Mouse (Mus musculus): ENCODE data around the gene Snn.
A peak's percentile ranks its signal among the peaks of the same experiment; 100 is the strongest.
"Not testable (repeated sequence)": the region's sequence is repeated elsewhere in the genome, so short reads cannot be mapped to it uniquely, and the experiment has no call there.

Gene Snn

DNA sequence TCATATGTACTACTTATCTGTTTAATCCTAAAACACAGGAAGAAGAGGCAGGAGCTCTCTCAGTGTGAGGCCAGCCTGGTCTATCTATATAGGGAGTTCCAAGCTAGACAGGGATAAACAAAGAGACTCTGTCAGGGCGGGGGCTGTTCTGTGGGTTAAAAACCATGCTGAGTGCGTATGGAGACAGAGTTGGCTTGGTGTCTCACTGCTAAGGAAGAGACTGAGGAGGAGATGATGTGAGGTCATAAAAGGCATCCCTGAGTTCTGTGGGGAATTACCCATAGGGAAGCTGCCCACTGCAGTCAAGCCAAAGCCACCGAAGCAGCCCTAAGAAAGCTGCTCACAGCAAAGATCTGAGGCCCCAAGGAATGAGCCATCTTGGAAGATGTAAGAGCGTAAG, at the start of gene Snn:
Snn (plus strand) TSS at position 301 of the 400 bp plus-strand sequence.
- DNase-seq (ENCODE audit: low spot score), result no peak

DNA sequence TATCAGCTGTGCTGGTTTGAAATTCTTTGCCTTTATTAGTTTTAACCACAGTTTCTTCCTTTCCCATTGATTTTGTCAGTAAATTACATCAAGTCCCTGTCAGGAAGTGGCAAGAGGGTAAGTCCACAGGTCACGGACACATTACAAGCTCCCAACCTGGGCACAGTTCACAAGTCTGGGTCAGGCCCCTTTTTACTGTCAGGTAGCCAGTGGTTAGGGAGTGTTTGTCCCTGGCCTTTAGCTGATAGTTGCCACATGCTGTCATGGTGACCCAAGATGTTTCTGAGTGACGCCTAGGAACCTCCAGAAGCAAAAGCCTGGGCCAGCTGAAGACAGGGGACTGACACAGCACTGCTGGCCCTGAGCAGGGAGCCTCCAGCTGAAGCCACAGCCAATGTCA, 49.5 kb upstream of the Snn start:
- no peak for DNase-seq (ENCODE audit: low spot score)

DNA sequence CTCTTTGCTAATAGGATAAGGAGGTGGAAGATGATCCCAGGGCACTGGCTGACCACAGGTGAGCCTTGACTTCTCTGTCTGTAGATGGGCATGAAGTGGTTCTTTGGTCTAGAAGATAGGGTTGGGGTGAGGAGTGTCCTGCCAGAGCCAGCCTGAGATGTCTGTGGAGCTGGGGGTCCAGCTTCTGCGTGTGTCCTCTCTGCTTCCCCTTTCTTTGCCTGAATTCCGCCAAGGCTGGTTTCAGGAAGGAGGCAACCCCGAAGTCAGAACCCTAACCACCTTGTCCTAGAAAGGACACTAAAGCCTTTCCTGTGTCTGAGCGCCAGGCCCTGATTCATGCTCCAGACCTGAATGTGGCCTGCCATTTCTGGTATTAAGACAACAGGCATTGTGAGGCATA, 48.8 kb upstream of the Snn start:
- DNase-seq (ENCODE audit: low spot score), result no peak

DNA sequence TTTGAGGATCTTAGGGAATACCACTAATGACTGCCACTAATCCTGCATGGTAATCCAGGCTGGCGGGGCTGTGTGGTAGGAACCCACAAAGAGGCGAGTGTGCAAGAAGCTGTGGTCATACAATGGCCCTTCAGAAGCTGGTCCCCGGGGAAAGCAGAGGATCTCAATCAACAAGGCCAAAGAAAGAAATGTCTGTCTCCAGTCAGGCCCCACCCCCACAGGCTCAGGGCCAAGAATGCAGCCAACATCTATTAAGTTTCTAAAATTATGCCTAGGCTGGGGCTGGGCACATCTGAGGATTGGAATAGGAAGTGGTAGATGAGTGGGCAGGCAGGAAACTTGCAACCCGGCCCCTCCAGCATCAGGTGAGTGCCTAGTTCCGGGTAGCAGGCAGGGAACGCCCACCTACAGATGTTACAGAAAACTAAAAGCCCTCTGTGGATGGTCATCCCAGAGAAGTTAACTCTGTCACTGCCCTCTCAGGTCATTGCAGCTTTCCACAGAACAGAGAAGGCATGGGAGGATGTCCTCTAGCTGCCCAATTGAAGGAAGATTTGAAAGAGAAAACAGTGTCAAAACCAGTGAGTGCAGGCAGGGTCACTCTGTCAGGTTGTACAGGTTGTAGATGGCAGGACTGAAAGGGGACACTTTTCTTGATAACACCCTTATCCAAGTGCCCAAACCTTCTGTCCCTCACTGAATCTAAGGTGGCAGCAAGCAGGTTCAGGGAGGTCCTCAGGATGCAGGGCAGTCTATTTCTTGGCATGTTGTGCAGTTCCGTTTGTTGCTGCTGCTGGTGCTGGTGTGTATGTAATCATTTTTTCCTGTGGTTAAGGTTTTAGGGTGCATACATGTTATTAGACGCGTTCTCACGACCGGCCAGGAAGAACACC, 47.9 kb upstream of the Snn start:
- DNase-seq (ENCODE audit: low spot score), result no peak

DNA sequence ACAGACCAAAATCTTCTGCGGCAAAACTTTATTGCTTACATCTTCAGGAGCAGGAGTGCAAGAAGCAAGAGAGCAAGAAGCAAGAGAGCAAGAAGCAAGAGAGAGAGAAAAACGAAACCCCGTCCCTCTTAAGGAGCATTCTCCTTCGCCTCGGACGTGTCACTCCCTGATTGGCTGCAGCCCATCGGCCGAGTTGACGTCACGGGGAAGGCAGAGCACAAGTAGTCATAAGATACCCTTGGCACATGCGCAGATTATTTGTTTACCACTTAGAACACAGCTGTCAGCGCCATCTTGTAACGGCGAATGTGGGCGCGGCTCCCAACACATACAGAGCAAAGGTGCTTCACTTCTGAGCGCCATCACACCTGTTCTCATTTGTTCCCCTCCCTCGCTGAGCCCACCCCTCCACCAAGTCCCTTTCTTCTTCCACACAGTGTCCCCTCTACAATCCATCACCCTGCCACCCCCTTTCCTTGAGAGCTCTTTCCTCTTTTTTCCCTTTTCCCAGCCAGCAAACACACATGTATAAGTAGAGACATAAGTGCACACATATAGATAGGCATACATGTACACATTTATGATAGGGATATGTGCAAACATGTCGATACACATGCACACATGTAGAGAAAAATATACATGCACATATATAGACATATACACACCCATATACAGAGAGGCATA, 47.1 kb upstream of the Snn start:
- not testable (repeated sequence) for DNase-seq (ENCODE audit: low spot score)

GRCm38 (mm10) chr16:11014407-11014806, 46.3 kb upstream of the Snn start:
- DNase-seq (ENCODE audit: low spot score), result no peak

GRCm38 (mm10) chr16:11016353-11016752, 44.4 kb upstream of the Snn start:
- no peak for DNase-seq (ENCODE audit: low spot score)

GRCm38 (mm10) chr16:11017807-11018595, 42.7 kb upstream of the Snn start:
- no peak for DNase-seq (ENCODE audit: low spot score)

GRCm38 (mm10) chr16:11021403-11022112, 39.2 kb upstream of the Snn start:
- DNase-seq (ENCODE audit: low spot score), result no peak

DNA sequence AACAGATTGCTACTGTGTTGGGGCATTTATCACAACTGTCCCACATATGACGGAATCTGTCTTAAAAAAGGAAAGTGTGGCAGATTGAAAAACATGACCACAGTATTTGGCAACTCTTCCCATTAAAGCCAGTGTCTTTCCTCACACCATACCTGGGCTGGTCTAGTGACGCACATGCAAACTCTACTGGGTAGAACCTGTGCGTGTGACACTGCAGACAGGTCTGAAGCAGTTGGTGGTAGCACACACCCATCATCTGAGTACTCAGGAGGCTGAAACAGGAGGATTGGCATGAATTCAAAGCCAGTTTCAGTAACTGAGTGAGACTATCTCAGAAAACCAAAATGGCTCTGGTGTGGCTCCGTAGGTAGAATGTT, 38.6 kb upstream of the Snn start:
- no peak for DNase-seq (ENCODE audit: low spot score)

GRCm38 (mm10) chr16:11023618-11024017, 37.1 kb upstream of the Snn start:
- DNase-seq (ENCODE audit: low spot score), result no peak

- DNase-seq (ENCODE audit: low spot score), result no peak
These were observed 35.9 kb upstream of the Snn start for GRCm38 (mm10) chr16:11024841-11025240.

GRCm38 (mm10) chr16:11028206-11028605, 32.5 kb upstream of the Snn start:
- DNase-seq (ENCODE audit: low spot score), result no peak

GRCm38 (mm10) chr16:11030844-11031243, 29.9 kb upstream of the Snn start:
- DNase-seq (ENCODE audit: low spot score), result no peak

GRCm38 (mm10) chr16:11031320-11031719, 29.4 kb upstream of the Snn start:
- DNase-seq (ENCODE audit: low spot score), result no peak

DNA sequence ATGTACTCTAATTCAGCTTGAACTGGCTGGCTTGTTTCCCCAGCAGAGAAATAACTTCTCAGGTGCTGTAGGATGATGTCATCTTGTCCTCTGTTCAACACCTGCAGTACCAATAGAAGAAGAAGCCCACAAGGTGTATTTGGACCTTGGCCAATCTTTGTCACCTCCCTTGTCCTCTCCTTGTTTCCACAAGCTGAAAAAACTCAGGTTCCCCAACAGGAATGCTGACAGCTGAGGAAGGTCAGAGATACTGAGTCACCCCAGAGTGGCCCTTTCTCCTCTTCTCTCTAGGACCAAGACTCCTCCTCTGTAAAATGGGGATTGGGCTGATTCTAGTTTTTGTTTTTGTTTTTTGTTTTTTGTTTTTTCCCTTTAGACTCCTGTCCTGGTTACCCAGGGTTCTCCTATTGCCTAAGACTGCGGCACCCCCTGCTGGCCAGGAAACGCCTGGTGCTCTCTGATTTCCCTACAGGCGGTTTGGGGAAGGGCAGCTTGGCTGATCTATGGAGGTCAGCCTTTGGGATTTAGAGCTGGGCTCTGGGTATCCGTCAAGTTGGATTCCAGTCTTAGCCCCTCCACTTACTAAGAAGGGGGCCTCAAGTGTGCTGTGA, 26.4 kb upstream of the Snn start:
- DNase-seq (ENCODE audit: low spot score), result peak; percentile 77

DNA sequence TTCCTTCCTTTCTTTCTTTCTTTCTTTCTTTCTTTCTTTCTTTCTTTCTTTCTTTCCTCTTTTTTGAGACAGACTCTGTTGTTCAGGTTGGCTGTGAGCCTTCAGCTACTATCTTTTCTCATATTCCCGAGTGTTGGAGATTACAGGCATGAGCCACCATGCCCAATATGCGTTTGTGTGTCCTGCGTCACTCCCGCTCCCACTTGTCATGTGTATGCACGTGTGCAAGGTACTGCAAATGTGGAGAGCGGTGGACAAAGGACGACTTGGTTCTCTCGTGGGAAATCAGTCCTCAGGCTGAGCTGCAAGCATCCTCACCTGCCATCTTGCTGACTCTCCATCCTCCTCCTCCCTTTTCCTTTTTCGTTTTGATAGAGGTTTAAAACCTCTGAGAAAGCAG, 25.5 kb upstream of the Snn start:
- DNase-seq (ENCODE audit: low spot score), result no peak

DNA sequence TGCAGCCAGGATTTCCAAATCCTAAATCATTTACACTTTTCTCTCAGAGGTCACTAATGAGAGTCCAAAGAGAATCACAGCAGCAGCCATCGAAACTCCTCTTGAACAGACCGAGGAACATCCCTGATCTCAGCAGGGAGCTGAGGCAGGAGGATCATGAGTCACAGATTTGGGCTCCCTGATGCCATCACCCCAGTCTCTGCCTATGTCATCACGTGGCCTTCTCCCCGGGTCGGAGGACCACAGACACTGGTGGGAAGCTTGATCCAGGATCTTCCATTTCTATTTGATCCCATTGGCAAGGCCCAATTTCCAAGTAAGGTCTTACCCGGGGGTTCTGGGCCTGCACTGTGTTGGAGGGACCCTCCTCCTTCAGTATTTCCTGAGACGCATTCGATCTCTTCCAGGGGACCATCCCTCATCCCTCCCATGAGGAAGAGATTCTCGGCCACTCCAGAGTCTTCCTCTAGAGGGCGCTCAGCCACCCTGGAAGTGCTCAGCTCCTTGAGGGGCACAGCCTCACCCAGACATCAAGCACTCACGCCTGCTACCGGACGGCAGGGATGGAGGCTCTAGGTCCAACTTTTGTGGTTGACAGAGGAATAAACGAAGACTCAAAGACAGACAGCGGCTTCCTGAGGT, 24.8 kb upstream of the Snn start:
- peak; percentile 58 for DNase-seq (ENCODE audit: low spot score)

- no peak for DNase-seq (ENCODE audit: low spot score)
These were observed 20.1 kb upstream of the Snn start for GRCm38 (mm10) chr16:11040603-11041002.

GRCm38 (mm10) chr16:11043239-11043638, 17.5 kb upstream of the Snn start:
- no peak for DNase-seq (ENCODE audit: low spot score)

DNA sequence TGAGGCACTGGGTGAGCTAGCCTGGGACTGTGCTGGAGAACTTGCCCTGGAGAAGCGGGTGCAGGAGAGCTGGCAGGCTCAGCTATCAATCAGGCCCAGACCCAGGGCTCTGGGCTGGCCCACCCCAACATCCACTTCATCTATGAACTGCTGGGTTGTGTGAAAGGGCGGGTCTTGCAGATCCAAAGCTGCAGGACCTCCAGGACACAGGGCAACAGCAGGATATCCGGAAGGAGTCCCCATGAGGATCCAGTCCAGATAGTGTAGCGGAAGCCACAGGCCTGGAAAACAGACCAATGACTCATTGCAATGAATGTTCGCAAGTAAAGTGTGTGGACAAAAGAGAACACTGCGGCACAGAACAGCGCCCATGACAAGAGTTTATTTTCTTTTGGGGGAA, 14.3 kb upstream of the Snn start:
- no peak for DNase-seq (ENCODE audit: low spot score)

Data from yolk sac, embryonic 10.5 days (tissue).